Mouse (Mus musculus) c-Kit-positive CD71-negative TER-119-negative erythroid progenitor cells, embryonic 14.5 days (primary cell): Measurements from ENCODE around the gene Derl2.
A peak's percentile ranks its signal among the peaks of the same experiment; 100 is the strongest.

ENCODE experiments used
- DNase-seq: peaks from one replicate; pipeline ENCODE4 v3.0.0-alpha.2; 2013; ENCODE audit warnings: low read depth

The Derl2 gene

DNA sequence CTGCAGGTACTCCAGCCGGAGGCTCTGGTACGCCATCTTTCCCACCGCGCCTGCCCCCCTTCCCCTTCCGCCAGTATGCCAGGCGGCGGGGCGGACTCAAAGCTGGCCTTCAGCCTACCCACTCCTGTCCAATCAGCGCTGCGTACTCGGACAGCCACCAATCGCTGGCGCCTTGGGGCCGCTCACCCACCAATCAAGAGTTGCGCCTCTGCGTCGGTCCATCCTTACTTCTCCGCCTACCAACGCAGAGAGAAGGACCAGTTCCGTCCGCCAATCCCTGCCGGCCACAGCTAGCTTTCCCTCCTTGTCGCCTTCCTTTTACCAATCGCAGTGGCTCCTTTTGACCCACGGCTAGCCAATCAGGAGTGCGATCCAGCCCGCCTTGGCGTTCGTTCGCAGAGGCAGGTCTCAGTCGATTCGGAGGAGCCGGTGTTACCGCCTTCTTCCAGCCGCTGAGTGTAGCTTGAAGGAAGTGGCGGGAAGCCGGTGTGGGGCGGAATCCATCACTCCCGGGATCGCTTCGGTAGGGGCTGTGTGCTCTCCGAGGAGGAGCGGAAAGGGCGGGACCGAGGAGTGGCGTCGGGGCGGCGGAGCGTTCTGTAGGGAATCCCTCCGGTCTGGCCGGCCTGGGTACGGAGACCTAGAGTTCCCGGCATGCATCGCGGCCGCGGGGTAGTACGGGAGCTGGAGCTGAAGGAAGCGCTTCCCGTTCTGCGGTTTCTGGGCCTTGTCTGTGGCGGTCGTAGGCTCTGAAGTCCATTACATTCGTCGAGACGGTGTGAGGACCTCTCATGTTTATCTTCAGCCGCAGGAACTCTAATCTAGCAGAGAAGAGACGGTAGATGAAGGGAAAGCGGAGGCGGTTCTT, at the start of gene Derl2, which contains the start of gene Mis12:
Gene Derl2 (minus strand): TSS at position 641 of the 868 bp plus-strand sequence.
Gene Mis12 (plus strand): TSS at position 411 of the 868 bp plus-strand sequence.
- peak; percentile 94 for DNase-seq

DNA sequence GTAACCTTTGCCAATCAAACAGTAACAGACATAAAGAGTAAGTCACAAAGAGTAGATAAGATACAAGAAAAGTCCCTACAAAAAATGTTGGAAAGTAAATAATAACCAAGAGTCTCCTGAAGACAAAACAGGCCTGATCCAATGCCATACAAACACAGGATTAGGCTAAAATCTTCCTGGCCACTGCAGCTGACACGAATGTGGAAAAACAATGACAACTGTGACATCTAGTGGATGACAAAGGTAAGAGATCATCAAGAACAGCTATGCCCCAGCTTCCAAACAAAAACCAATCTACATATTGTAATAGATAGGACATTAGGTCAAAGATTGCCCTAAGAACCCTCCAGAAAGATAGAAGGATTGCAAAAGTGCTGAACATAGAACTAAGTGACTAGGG, 32.9 kb upstream of the Derl2 start:
- DNase-seq: no peak

DNA sequence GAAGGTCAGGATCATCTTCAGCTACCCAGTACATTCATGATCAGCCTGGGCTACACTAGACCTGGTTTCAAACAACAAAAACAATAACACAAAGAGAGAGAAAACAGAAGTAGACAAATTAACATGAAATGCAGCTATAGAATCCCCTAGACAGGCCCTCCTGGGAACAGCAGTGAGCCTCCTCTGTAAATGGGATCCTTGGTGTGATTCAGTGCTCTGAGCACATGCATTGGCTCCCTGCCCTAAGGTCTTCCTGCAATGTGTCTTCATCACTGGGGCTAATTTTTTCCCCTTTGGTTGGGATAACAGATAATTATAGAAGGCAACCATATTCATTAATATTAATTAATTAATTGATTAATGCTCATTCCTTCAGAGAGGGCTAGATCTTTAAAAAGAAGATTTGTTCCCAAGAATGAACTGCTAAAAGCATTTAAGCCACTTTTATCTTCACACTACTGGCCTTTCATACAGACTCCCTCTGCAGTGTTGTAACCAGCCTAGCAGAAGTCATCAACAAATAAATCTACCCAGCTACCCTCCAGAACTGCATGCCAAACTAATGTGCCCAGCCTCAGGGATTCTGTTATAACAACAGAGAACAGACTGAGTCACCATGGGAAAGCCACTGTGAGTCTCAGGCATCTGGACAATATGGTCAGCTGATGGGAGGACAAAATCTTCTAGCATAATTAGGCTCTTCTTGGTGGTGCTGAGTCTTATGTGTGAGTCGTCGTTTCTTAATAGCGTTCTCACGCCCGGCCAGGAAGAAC, 20.1 kb upstream of the Derl2 start:
- DNase-seq: no peak

DNA sequence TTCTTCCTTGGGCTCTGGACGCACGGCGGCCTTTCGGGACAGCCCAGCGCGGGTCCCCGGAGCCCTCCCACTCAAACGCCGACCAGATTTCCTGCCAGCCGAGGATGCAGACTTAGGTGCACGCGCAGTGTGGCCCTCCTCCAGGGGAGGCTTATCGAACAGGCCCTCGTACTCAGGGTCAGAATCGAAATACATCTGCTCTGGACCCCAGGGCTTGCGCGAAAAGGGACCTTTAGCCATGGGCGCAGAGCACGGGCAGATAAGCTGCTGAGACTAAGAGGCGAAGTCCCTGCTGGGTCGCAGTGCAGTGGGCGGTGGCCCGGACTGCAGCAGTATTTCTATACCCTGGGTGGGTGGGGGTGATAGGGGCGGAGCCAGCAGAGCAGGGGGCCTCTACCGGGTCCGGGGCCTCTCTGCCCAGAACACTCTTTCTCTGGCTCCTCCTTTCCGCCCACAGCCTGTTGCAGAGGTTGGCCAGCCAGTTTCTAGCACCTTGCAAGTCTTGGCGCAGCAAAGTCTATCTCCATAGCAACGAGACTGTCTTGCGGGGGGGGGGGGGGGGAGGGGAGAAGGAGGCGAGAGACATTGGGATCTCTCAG, 13.6 kb upstream of the Derl2 start, which contains the start of gene 6330403K07Rik:
Gene 6330403K07Rik (minus strand): TSS at position 351 of the 599 bp plus-strand sequence.
- no peak for DNase-seq

DNA sequence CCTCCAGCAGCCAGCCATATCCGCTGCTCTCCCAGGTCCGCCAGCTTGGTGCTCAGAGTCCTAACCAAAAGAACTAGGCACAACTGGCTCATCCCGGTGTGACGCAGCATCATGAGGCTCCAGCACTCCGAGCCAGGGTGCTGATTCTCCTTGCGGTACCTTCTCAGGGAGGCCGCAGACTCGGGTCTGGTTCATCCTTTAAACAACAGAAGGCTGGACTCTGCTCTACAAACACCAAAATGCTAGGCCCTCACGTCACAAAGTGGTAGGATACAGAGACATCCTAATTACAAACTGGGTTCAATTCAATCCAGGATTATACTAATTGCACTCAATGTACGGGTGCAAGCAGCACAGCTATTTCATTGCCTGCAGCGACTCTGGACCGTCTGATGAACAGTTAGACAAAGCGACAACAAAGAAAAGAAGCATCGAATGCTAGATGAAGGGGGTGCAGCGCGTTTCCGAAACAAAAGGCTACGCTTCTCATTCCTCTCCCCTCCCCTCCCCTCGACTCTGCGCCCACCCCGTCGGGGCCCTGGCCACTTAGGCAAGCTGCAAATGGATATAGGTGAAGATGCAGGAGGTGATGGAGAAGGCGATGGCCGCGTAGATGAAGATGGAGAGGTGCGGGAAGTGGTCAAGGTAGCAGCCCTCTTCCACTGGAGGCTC, 13.0 kb upstream of the Derl2 start:
- DNase-seq: no peak

DNA sequence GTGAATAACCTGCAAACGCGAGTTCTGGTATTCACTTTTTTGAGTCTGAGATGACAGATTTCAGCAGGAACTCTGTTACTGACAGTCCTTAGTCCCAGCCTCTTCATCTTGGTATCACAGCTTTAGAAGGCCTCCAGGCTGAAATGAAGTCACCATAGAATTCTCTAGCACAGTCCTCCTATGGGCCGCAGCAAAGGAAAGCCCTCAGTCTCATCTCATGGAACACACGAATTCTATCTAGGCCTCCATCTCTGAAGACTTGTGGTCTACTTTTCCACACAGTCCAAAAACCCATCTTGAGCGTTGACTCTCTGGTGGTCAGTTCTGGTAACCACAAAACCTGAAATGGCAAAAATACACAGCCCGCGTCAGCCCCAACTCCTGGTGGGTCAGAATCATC, 12.4 kb upstream of the Derl2 start:
- no peak for DNase-seq

DNA sequence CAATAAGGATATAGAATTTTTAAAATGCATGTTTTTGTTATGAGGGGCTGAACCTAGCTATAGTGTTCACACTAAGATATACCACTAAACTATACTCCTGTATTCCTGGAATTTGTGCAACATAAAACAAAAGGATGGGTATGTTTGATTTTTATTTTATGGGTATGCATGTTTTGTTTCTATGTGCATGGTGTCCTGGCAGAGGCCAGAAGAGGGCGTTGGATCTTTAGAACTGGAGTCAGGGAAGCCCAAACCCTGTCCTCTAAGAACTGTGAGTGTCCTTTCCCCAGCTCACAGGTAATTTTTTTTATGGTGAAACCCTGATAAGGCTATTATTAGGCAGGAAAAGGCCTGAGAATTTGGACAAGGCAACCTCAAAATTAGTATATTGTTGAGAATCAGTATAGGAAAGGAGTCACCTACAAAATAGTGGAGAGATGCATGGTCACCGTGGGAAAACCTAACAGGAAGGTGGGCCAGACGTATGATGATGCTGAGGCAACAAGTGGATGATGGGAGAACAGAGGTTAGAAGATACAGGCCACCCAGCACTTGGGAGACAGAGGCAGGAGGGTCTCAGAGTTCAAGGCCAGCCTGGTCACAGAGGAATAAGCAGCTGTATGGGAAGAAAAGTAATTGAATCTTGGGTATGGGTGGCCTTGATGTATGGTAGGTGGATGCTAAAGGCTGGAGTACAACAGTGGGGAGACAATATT, 9.9 kb upstream of the Derl2 start:
- no peak for DNase-seq

DNA sequence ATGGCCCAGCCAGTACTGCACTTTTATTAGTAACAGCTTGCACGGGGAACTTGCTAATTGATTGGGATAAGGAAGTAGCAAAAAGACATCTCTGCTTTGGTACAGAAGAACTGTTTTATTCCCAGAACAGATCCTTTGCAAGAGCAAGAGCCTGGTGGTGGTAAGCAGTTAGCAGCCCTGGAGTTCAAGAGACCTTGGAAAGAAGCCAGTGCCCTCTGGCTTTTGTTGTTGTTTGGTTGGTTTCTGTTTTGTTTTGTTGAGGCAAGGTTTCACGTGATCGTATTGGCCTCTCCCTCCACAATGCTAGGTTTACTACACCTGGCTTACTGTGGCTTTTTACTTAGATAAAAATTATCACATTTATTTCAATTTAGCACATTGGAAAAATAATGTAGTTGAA, 8.6 kb upstream of the Derl2 start:
- no peak for DNase-seq

DNA sequence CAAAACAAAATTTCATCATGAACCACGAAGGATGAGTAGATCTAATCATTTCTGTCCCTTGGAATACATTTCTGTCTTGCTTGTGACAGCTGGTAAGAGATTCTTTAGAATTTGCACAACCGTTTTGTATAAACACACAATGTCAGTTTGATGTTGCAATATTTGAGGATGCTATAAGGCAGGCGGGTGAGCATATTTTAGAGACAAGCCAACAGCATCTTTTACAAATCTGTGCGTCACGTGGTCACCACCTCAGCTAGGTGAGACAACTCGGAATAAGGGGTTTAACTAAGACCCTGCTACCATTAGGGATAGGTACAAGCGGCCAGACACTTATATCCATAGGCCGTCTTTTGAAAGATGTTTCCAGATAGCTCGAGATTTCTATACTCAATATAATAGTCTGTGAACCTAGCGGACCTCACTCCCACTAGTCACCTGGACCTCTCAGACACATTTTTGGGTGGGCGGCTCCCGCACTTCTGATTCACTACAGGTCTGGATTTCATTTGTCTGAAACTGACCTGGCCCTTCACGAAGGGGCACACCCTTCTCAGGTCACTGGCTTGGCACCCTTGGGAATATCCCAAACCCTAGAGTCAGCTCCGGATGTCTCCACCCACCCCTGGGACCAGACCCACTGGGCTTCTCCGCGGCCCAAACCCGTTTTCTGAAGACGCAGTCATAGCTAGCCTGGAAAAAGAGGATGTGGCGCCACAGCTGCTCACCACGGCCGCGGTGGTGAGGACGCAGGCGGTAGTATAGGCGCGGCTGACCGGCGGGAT, 1.0 kb downstream of the Derl2 start:
- no peak for DNase-seq

DNA sequence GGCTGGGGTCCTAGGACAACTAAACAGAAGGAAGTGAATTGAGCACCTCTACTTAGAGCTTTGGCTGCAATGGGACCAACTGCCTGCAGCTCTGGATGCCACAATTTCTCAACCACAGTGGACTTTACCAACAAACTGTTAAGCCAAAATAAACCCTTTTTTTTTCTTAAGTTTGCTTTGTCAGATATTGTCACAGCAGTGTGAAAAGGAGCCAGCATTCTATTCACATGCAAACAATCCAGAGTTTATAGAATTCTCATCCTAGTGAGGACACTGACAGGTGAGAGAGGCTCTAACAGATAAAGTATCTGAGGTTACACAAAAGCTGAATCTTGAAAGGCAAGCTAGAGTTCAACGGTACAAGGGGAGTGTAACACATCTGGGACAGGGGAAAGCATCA, 2.6 kb downstream of the Derl2 start:
- DNase-seq: no peak

DNA sequence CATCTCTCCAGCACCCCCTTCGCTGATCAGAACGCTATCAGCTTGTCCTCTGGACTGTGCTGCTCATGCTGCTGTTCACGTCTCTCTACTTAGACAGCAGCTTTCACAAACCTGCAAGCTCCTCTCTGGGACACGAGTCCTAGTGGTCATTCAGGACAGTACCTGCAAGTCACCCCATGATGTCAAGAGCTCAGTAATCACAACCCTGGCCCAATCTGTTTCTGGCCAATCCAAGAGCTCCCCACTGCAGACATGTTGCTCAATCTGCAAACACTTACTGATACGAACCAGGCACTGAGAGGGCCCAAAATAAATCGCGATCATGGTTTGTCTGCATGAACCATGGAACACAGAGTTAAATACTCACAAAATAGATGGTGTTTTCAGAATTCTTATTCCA, 6.9 kb downstream of the Derl2 start:
- DNase-seq: no peak

DNA sequence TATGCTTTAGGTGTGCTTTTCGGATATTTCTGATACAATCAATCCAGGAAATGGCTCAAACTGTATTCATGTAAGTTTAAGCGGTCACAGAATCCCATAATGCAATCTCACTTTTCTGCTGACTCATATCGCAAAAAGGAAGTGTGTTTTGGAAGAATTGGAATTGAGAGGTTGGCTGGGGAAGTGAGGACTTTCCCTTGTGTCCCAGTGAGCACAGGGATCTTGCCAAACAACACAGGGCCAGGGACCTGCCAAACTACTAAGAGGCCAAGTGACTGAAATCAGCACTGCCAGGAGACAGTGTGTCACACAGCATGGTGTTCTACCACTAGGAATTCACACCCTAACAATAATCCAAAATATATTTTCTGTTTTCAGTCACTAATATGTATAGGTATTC, 11.3 kb downstream of the Derl2 start:
- DNase-seq: no peak

DNA sequence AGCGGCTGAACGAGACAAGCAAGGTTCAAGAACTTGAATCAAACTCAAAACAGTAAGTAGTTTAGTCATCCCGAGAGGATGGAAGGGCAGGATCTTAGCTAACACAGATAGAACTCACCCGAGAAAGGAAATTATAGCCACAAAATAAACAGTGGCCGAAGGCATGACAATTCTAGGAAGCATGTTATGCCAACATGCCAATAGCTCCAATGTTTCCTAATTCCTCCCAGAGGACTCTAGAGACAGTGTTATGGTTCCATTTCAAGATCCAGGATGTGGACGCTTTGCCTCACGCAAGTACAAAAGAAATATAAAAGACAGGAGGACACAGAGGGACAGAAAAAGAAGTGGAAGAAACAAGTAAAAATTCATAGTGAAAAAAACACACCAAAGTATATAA, 11.8 kb downstream of the Derl2 start:
- no peak for DNase-seq

DNA sequence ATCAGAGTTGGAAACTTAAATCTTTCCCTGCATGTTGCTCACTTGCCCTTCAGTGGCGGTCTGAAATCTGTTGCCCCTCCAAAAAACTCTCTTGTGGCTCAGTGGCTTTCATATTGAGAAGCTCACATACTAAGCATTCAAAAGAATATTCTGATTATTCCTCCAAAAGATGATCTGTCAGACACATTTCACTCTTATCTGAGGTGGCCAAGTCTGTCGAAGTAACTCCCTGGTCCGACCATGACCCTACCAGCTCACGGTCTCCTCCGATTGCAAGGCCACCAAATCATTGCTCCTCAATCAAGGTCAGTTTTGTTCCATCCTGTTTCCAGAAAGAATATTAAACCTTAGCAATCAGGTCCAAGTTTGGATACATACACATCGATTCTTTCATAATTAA, 12.6 kb downstream of the Derl2 start:
- no peak for DNase-seq

DNA sequence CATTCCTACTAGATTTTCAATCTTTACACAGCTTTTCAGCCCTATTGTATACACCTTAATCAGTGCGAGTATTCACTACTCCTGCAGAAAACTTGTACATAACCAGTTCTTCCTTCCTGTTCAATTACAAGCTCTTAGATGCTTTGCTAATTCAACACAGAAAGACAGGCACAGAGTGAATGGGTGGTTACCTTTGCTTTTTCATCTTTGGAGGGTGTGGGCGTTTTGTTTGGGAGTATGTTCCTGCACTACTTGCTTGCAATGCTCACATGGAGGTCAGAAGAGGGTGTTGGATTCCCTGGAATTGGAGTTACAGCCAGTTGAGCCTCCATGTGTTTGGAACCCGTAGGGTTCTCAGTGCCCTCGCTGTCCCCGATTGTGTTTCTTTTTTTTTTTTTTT, 14.6 kb downstream of the Derl2 start:
- no peak for DNase-seq

DNA sequence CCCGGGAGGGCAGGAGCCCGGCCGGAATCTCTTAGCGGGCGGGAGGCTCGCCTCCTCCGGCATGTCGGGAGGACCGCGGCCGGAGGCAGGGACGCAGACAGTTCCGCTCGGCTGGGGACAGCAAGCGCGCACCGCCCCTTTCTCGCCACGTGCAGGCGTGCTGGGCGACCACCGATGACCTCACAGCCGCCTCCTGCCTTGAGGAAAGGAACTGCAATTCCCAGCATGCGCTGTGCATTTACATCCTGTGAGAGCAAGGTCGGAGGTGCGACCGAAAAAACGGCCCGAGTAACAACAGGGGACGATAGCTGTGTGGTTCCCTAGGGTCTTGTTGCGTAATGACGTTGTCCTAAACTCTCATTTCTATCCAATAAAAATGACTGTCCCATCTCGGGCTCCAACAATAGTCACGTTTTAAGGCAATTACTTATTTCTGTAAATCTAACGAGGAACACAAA, 15.3 kb downstream of the Derl2 start, which contains the start of gene Dhx33:
Gene Dhx33 (minus strand): TSS at position 122 of the 458 bp plus-strand sequence.
- peak; percentile 96 for DNase-seq

DNA sequence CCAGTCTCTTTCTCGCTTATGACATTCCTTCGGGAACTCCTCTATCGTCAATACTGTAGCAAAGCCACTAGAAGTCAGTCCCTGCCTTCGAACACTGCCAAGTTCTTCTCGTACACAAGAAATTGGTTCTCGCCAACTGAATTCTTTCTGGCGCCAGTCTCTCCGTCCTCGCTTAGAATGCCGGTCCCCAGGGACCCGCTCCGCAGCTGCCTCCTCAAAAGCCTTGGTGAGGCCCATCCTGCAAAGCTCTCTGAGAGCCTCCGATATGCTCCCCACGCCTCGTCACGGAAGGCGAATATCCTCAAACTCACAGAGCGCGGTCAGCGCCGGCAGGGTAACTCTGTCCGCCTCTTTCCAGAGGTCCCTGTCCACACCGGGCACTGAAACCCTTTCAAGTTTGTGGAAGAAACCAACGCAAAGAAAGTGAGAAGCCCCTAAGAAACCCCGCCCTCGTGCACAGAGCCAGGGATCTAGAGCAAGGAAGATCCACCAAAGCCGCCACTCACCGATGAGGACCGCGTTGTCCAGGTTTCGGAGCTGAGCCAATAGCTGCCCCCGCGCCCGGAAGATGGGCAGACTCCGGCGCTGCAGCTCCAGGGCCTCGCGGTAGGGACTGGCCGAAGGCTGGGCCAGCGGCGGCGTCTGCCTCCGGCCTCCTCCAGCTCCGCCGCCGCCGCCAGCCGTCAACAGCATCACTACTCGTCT, 15.9 kb downstream of the Derl2 start:
- peak; percentile 45 for DNase-seq

DNA sequence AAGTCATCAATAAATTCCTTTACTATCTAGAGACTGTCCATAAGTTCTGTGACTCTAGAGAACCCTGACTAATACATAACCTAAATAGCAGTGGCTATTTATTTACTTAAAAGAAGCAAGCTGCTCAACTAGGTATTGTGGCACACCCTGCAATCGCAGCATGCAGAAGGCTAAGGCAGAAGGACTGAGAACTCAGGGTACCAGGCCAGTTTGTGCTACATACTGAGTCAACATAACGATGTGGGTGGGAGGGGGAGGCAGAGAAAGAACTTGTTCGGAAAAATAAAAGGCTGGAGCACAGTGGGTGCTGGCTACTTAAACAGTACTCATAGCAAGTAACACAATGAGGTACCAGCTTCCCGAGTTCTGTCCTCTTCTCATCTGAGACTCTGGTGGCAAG, 18.5 kb downstream of the Derl2 start:
- no peak for DNase-seq

DNA sequence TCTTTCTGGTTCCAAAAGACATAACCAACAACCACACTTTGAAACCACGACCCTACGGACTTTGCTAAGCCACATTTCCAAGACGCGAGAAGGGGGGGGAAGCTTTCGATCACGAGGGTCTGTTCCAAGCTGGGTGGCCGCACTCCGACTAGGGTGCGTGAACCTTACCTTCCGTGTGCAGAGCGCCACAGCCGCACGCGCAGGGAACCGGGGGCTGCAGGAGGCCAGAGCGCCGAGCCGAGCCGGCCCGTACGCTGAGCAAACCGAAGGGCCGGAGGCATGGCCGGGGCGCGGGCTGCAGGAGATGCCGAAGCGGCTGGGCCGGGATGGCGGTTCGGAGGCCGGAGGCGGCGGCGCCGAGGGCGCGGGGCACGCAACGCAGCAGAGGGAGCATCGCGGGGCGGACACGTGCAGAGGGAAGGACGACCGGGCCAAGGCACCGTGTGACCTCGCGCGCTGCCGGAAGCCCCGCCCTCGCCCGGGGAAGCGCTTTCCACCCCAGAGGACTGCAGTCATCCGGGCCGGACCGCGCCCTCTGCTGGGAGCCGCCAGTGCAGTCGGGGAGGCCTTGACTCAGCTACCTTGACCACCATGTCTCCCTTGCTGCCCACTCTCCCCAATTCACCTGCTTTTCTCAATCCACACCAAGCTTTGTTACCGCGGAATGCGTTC, 36.9 kb downstream of the Derl2 start, which contains the start of gene C1qbp:
Gene C1qbp (minus strand): TSS at position 470 of the 672 bp plus-strand sequence.
- peak; percentile 82 for DNase-seq
